Mouse (Mus musculus) CH12.LX (cell line): ENCODE measurements around the gene Cgas. TPM values are rescaled to one million over a fixed set of nuclear protein-coding genes. Genes with fewer than 3 reads are reported as not detected.

Experiments used
- DNase-seq: peaks from one replicate; pipeline ENCODE4 v3.0.0-alpha.2; 2013; ENCODE audit errors: extremely low read depth
- H3K27ac ChIP-seq: 2 replicates; pipeline ENCODE4 v1.5.1; 2012; ENCODE audit warnings: low read depth, mild to moderate bottlenecking, control low read depth, moderate library complexity; ENCODE audit not compliant: insufficient read depth
- H3K27me3 ChIP-seq: replicated peaks from 2 replicates; pipeline ENCODE3; 2012; ENCODE audit warnings: inconsistent platforms
- H3K36me3 ChIP-seq, 2 experiments: replicated peaks in 1 of 2; 2 replicates each; pipeline versions ENCODE3 to v1.6.1; 2012; ENCODE audit warnings: inconsistent platforms in 1 of 2, low read length in 1 of 2, mild to moderate bottlenecking in 1 of 2, mixed read lengths in 1 of 2, moderate library complexity in 1 of 2; ENCODE audit not compliant: control insufficient read depth in 1 of 2, insufficient read depth in 1 of 2
- H3K4me1 ChIP-seq, 2 experiments: 2 replicates each; pipeline ENCODE4 v1.6.1; 2012; ENCODE audit warnings: inconsistent platforms in 1 of 2, moderate library complexity in 1 of 2; ENCODE audit not compliant: insufficient read depth in 2 of 2, control insufficient read depth in 1 of 2
- H3K4me2 ChIP-seq: 2 replicates; pipeline ENCODE4 v1.6.1; 2012; ENCODE audit warnings: low read depth, mild to moderate bottlenecking, control low read depth; ENCODE audit not compliant: poor library complexity, insufficient read depth, severe bottlenecking
- H3K4me3 ChIP-seq, 3 experiments: fragments of 150-350 bp in 1 of 3; sonication (generic) in 1 of 3; replicated peaks in 1 of 3; 2 replicates each; pipeline versions ENCODE3 to v1.5.1; 2011 to 2012; ENCODE audit warnings: low read depth in 2 of 3, low read length in 2 of 3, mild to moderate bottlenecking in 2 of 3, moderate library complexity in 2 of 3, control low read depth in 1 of 3, improper control_type of control experiment in 1 of 3, inconsistent platforms in 1 of 3, mixed read lengths in 1 of 3; ENCODE audit not compliant: poor library complexity in 1 of 3
- H3K79me2 ChIP-seq: replicated peaks from 2 replicates; pipeline ENCODE4 v1.6.1; 2012; ENCODE audit warnings: mild to moderate bottlenecking, moderate library complexity; ENCODE audit not compliant: control insufficient read depth, poor library complexity, insufficient read depth, severe bottlenecking; ENCODE audit errors: extremely low read depth
- H3K9ac ChIP-seq: 2 replicates; pipeline ENCODE4 v1.6.1; 2012; ENCODE audit warnings: low read depth, mild to moderate bottlenecking, control low read depth, moderate library complexity; ENCODE audit not compliant: insufficient read depth
- H3K9me3 ChIP-seq: replicated peaks from 2 replicates; pipeline ENCODE3; 2012; ENCODE audit warnings: low read length, inconsistent platforms, mixed read lengths
- BHLHE40 ChIP-seq: IDR thresholded peaks from 2 replicates; pipeline ENCODE4 v1.6.1; 2011; ENCODE audit warnings: mild to moderate bottlenecking, low read depth, low read length, improper control_type of control experiment
- CTCF ChIP-seq, 2 experiments: IDR thresholded peaks in 1 of 2; conservative IDR thresholded peaks in 1 of 2; 2 replicates each; pipeline ENCODE4 v1.5.1; 2011 to 2012; ENCODE audit warnings: low read depth in 2 of 2, low read length in 2 of 2, improper control_type of control experiment in 1 of 2, inconsistent platforms in 1 of 2, mild to moderate bottlenecking in 1 of 2, moderate library complexity in 1 of 2
- EP300 ChIP-seq: IDR thresholded peaks from 2 replicates; pipeline ENCODE4 v1.6.1; 2011; ENCODE audit warnings: low read length, improper control_type of control experiment
- ETS1 ChIP-seq: conservative IDR thresholded peaks from 2 replicates; pipeline ENCODE4 v1.6.1; 2012; ENCODE audit warnings: low read depth, mild to moderate bottlenecking, inconsistent platforms, low read length, improper control_type of control experiment, moderate library complexity
- HCFC1 ChIP-seq: IDR thresholded peaks from 2 replicates; pipeline ENCODE4 v1.6.1; 2012; ENCODE audit warnings: low read depth, mild to moderate bottlenecking, inconsistent platforms, low read length, improper control_type of control experiment
- IRF4 ChIP-seq: IDR thresholded peaks from 2 replicates; pipeline ENCODE4 v1.6.1; 2014; ENCODE audit warnings: low read depth, mild to moderate bottlenecking, inconsistent platforms, low read length, improper control_type of control experiment
- JUN ChIP-seq: IDR thresholded peaks from 2 replicates; pipeline ENCODE4 v1.6.1; 2011; ENCODE audit warnings: low read depth, mild to moderate bottlenecking, low read length, improper control_type of control experiment, moderate library complexity; ENCODE audit not compliant: insufficient read depth
- KAT2A ChIP-seq: IDR thresholded peaks from 2 replicates; pipeline ENCODE4 v1.6.1; 2012; ENCODE audit warnings: low read length, improper control_type of control experiment, inconsistent platforms; ENCODE audit not compliant: insufficient replicate concordance
- MAFK ChIP-seq: IDR thresholded peaks from 2 replicates; pipeline ENCODE4 v1.6.1; 2011; ENCODE audit warnings: low read length, improper control_type of control experiment; ENCODE audit not compliant: insufficient replicate concordance
- MAX ChIP-seq: IDR thresholded peaks from 2 replicates; pipeline ENCODE4 v1.6.1; 2011; ENCODE audit warnings: low read length, improper control_type of control experiment
- MAZ ChIP-seq: IDR thresholded peaks from 2 replicates; pipeline ENCODE4 v1.6.1; 2012; ENCODE audit warnings: low read depth, mild to moderate bottlenecking, inconsistent platforms, low read length, improper control_type of control experiment, moderate library complexity
- MXI1 ChIP-seq: IDR thresholded peaks from 2 replicates; pipeline ENCODE4 v1.6.1; 2011; ENCODE audit warnings: mild to moderate bottlenecking, low read depth, low read length, improper control_type of control experiment
- NRF1 ChIP-seq: IDR thresholded peaks from 2 replicates; pipeline ENCODE4 v1.6.1; 2014; ENCODE audit warnings: low read depth, mild to moderate bottlenecking, inconsistent platforms, low read length, improper control_type of control experiment, moderate library complexity
- PAX5 ChIP-seq: IDR thresholded peaks from 2 replicates; pipeline ENCODE4 v1.6.1; 2012; ENCODE audit warnings: low read length, inconsistent platforms, mixed read lengths
- POLR2AphosphoS2 ChIP-seq: IDR thresholded peaks from 2 replicates; pipeline ENCODE4 v1.6.1; 2011; ENCODE audit warnings: low read depth, low read length, improper control_type of control experiment
- RAD21 ChIP-seq: IDR thresholded peaks from 2 replicates; pipeline ENCODE4 v1.6.1; 2011; ENCODE audit warnings: low read depth, mild to moderate bottlenecking, low read length, improper control_type of control experiment, moderate library complexity
- SMC3 ChIP-seq: IDR thresholded peaks from 2 replicates; pipeline ENCODE4 v1.6.1; 2011; ENCODE audit warnings: low read depth, low read length, improper control_type of control experiment
- TCF12 ChIP-seq: IDR thresholded peaks from 2 replicates; pipeline ENCODE4 v1.6.1; 2014; ENCODE audit warnings: low read depth, mild to moderate bottlenecking, inconsistent platforms, low read length, improper control_type of control experiment
- UBTF ChIP-seq: IDR thresholded peaks from 2 replicates; pipeline ENCODE4 v1.6.1; 2012; ENCODE audit warnings: low read depth, mild to moderate bottlenecking, inconsistent platforms, low read length, improper control_type of control experiment, moderate library complexity
- USF2 ChIP-seq: conservative IDR thresholded peaks from 2 replicates; pipeline ENCODE4 v1.6.1; 2011; ENCODE audit warnings: low read depth, low read length, improper control_type of control experiment
- ZC3H11A ChIP-seq: IDR thresholded peaks from 2 replicates; pipeline ENCODE4 v1.6.1; 2012; ENCODE audit warnings: low read depth, mild to moderate bottlenecking, inconsistent platforms, low read length, improper control_type of control experiment
- ZKSCAN1 ChIP-seq: IDR thresholded peaks from 2 replicates; pipeline ENCODE4 v1.6.1; 2012; ENCODE audit warnings: low read depth, inconsistent platforms, low read length, improper control_type of control experiment, borderline replicate concordance
- ZMIZ1 ChIP-seq: IDR thresholded peaks from 2 replicates; pipeline ENCODE4 v1.6.1; 2012; ENCODE audit warnings: low read depth, mild to moderate bottlenecking, inconsistent platforms, low read length, improper control_type of control experiment
- ZNF384 ChIP-seq: IDR thresholded peaks from 2 replicates; pipeline ENCODE4 v1.6.1; 2012; ENCODE audit warnings: low read depth, low read length, improper control_type of control experiment, inconsistent platforms
- dilution Hi-C: fragments of 300-500 bp; cut with MboI; formaldehyde crosslinking; loops from 2 replicates; pipeline ENCODE4 v1.14.3; 2020; ENCODE audit warnings: low sequenced_read_pairs; ENCODE audit not compliant: extremely low pct_unique_long_range_greater_than_20kb, extremely low pct_ligation_motif_present
- in situ Hi-C: fragments of 300-500 bp; cut with MboI; formaldehyde crosslinking; loops from 3 replicates; pipeline ENCODE4 v1.14.3; 2019; ENCODE audit warnings: low sequenced_read_pairs, low pct_ligation_motif_present, low pct_unique_long_range_greater_than_20kb, mixed read lengths
- polyA plus RNA-seq: library from polyadenylated mRNA; unstranded; fragments of >175 nt; gene quantifications from 2 replicates; pipeline ENCODE4 v1.2.1, GENCODE M21; 2012; ENCODE audit warnings: low read depth; ENCODE audit not compliant: insufficient read length
- total RNA-seq, 2 experiments: library from RNA; depleted of rRNA; stranded (reverse); fragments of 300-350 nt in 1 of 2; fragments of >200 nt in 1 of 2; gene quantifications; 2 replicates each; pipeline ENCODE4 v1.2.3; 2012 to 2014

Gene Cgas
- total RNA-seq (2012; rRNA removed) = not detected in 2 replicates
- not detected in 2 replicates for total RNA-seq (2014; rRNA removed)
- polyA plus RNA-seq = not detected in 2 replicates

DNA sequence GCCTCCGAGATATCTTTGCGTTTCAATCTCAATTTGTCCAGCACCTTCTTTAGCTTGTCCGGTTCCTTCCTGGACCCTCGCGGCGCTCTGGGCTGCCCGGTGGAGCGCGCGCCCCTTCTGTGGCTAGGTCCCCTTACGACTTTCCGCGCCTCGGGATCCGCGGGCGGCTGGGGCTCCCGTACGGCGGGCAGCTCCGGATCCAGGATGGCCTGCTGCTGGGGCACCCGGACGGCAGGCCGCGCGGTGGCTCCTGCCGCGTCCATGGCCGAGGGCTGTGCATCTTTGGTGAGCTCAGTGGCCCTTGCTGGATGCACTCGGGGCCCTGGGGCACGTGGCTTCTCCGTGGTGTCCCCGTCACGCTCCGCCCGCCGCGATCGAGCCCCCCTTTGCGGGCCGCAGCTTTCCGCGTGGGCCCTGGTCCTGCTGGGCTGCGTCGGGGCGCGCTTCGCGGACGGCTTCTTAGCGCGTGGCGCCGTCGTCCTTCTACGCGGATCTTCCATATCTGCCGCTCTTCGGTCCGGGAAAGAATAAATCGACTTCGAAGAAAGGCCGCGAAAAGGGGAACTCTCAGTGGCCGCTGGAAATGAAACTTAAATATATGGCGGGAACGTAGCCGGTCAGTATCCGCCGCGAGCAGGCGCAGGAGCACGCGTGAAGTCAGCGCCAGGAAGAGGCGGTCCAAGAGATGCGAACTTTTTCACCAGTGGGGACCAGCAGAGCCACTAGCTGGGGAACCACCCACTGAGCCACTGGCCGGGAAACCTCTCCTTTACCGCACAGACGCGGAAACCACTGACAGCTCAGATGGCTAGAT, at the start of gene Cgas:
TSS of gene Cgas (minus strand) at position 659 of the 814 bp plus-strand sequence.
- no peak within 1 kb of the TSS for H3K4me2 ChIP-seq
- DNase-seq = no peak
- H3K9me3 ChIP-seq = peaks cover 27% of the 10 kb centered on the region
- H3K27ac ChIP-seq = no peak within 1 kb of the TSS
- H3K4me3 ChIP-seq = no peak within 1 kb of the TSS
- H3K9ac ChIP-seq = no peak within 1 kb of the TSS
- no peaks in the 10 kb centered on the region for H3K36me3 ChIP-seq
- peaks cover 0 to 11% of the 10 kb centered on the region in 2 experiments; a peak in 2 of 4 replicates for H3K4me1 ChIP-seq
- in situ Hi-C loops (no loop called here), dilution Hi-C loops (no loop called here)
- peaks cover 77% of the 10 kb centered on the region for H3K27me3 ChIP-seq
- H3K79me2 ChIP-seq = no peaks in the 10 kb centered on the region
- TF ChIP-seq BHLHE40 = no peak
- no peak for TF ChIP-seq ZNF384
- no peak for TF ChIP-seq ZKSCAN1
- no peak for TF ChIP-seq KAT2A
- TF ChIP-seq SMC3 = no peak
- no peak for TF ChIP-seq IRF4
- TF ChIP-seq RAD21 = no peak
- TF ChIP-seq ETS1 = no peak
- no peak for TF ChIP-seq MAX

DNA sequence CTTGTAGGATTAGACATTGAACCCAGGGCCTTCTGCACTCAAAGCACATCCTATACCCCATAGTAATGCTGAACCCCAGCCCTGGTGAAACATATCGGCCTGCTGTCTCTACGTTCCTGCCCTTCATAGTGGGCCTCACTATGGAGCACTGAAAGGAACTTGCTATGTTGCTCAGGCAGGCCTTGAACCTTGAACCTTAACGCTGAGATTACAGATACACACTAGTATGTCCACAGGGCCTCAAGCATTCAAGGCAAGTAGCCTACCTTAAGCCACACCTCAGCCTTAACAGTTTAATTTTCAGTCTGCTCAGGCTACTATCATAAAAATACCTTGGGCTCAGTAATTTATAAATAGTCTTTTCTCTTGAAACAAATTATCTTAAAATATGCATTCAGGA, 49.2 kb upstream of the Cgas start:
- dilution Hi-C loops = no loop called here
- H3K9ac ChIP-seq = no peak overlapping the region
- no peak for TF ChIP-seq CTCF (conservative IDR thresholded peaks at IDR 0.05 in 1 of 2, IDR thresholded peaks at IDR 0.05 in 1 of 2; ENCODE audit: low read depth in 2 of 2, low read length in 2 of 2)
- no peak for TF ChIP-seq MAFK
- TF ChIP-seq EP300 = no peak
- TF ChIP-seq JUN = no peak
- no peak for TF ChIP-seq ZKSCAN1
- TF ChIP-seq ZC3H11A = no peak
- no peak for TF ChIP-seq TCF12
- TF ChIP-seq MXI1 = no peak
- TF ChIP-seq PAX5 = no peak
- no peak for TF ChIP-seq ZMIZ1
- no peak for TF ChIP-seq POLR2AphosphoS2
- TF ChIP-seq NRF1 = no peak
- TF ChIP-seq UBTF = no peak
- no peak for TF ChIP-seq USF2
- TF ChIP-seq MAZ = no peak
- TF ChIP-seq HCFC1 = no peak
- TF ChIP-seq IRF4 = no peak
- no peak for DNase-seq
- H3K36me3 ChIP-seq = no peaks in the 10 kb centered on the region
- no peaks in the 10 kb centered on the region for H3K79me2 ChIP-seq
- no peaks in the 10 kb centered on the region for H3K9me3 ChIP-seq
- H3K4me2 ChIP-seq = no peak overlapping the region
- no peaks in the 10 kb centered on the region for H3K27me3 ChIP-seq
- in situ Hi-C loops = no loop called here
- no peak overlapping the region for H3K4me3 ChIP-seq
- no peak overlapping the region for H3K27ac ChIP-seq
- H3K4me1 ChIP-seq = peaks cover 13 to 49% of the 10 kb centered on the region in 2 experiments; a peak in 3 of 4 replicates
